Mouse (Mus musculus) CH12.LX (cell line): Measurements from ENCODE around the gene Tle3. TPM values are rescaled to one million over a fixed set of nuclear protein-coding genes. Genes with fewer than 3 reads are reported as not detected.

Experiments used
- DNase-seq: peaks from one replicate; pipeline ENCODE4 v3.0.0-alpha.2; 2013; ENCODE audit errors: extremely low read depth
- H3K27ac ChIP-seq: 2 replicates; pipeline ENCODE4 v1.5.1; 2012; ENCODE audit warnings: low read depth, mild to moderate bottlenecking, control low read depth, moderate library complexity; ENCODE audit not compliant: insufficient read depth
- H3K27me3 ChIP-seq: replicated peaks from 2 replicates; pipeline ENCODE3; 2012; ENCODE audit warnings: inconsistent platforms
- H3K36me3 ChIP-seq, 2 experiments: replicated peaks in 1 of 2; 2 replicates each; pipeline versions ENCODE3 to v1.6.1; 2012; ENCODE audit warnings: inconsistent platforms in 1 of 2, low read length in 1 of 2, mild to moderate bottlenecking in 1 of 2, mixed read lengths in 1 of 2, moderate library complexity in 1 of 2; ENCODE audit not compliant: control insufficient read depth in 1 of 2, insufficient read depth in 1 of 2
- H3K4me1 ChIP-seq, 2 experiments: 2 replicates each; pipeline ENCODE4 v1.6.1; 2012; ENCODE audit warnings: inconsistent platforms in 1 of 2, moderate library complexity in 1 of 2; ENCODE audit not compliant: insufficient read depth in 2 of 2, control insufficient read depth in 1 of 2
- H3K4me2 ChIP-seq: 2 replicates; pipeline ENCODE4 v1.6.1; 2012; ENCODE audit warnings: low read depth, mild to moderate bottlenecking, control low read depth; ENCODE audit not compliant: poor library complexity, insufficient read depth, severe bottlenecking
- H3K4me3 ChIP-seq, 3 experiments: fragments of 150-350 bp in 1 of 3; sonication (generic) in 1 of 3; replicated peaks in 1 of 3; 2 replicates each; pipeline versions ENCODE3 to v1.5.1; 2011 to 2012; ENCODE audit warnings: low read depth in 2 of 3, low read length in 2 of 3, mild to moderate bottlenecking in 2 of 3, moderate library complexity in 2 of 3, control low read depth in 1 of 3, improper control_type of control experiment in 1 of 3, inconsistent platforms in 1 of 3, mixed read lengths in 1 of 3; ENCODE audit not compliant: poor library complexity in 1 of 3
- H3K79me2 ChIP-seq: replicated peaks from 2 replicates; pipeline ENCODE4 v1.6.1; 2012; ENCODE audit warnings: mild to moderate bottlenecking, moderate library complexity; ENCODE audit not compliant: control insufficient read depth, poor library complexity, insufficient read depth, severe bottlenecking; ENCODE audit errors: extremely low read depth
- H3K9ac ChIP-seq: 2 replicates; pipeline ENCODE4 v1.6.1; 2012; ENCODE audit warnings: low read depth, mild to moderate bottlenecking, control low read depth, moderate library complexity; ENCODE audit not compliant: insufficient read depth
- H3K9me3 ChIP-seq: replicated peaks from 2 replicates; pipeline ENCODE3; 2012; ENCODE audit warnings: low read length, inconsistent platforms, mixed read lengths
- CHD1 ChIP-seq: IDR thresholded peaks from 2 replicates; pipeline ENCODE4 v1.6.1; 2012; ENCODE audit warnings: low read depth, low read length, improper control_type of control experiment, inconsistent platforms
- CHD2 ChIP-seq: IDR thresholded peaks from 2 replicates; pipeline ENCODE4 v1.6.1; 2011; ENCODE audit warnings: low read length, improper control_type of control experiment
- ELF1 ChIP-seq: IDR thresholded peaks from 2 replicates; pipeline ENCODE4 v1.6.1; 2014; ENCODE audit warnings: low read depth, mild to moderate bottlenecking, inconsistent platforms, low read length, improper control_type of control experiment
- HCFC1 ChIP-seq: IDR thresholded peaks from 2 replicates; pipeline ENCODE4 v1.6.1; 2012; ENCODE audit warnings: low read depth, mild to moderate bottlenecking, inconsistent platforms, low read length, improper control_type of control experiment
- JUND ChIP-seq: conservative IDR thresholded peaks from 2 replicates; pipeline ENCODE4 v1.6.1; 2011; ENCODE audit warnings: low read depth, low read length, improper control_type of control experiment
- KAT2A ChIP-seq: IDR thresholded peaks from 2 replicates; pipeline ENCODE4 v1.6.1; 2012; ENCODE audit warnings: low read length, improper control_type of control experiment, inconsistent platforms; ENCODE audit not compliant: insufficient replicate concordance
- MAFK ChIP-seq: IDR thresholded peaks from 2 replicates; pipeline ENCODE4 v1.6.1; 2011; ENCODE audit warnings: low read length, improper control_type of control experiment; ENCODE audit not compliant: insufficient replicate concordance
- MAX ChIP-seq: IDR thresholded peaks from 2 replicates; pipeline ENCODE4 v1.6.1; 2011; ENCODE audit warnings: low read length, improper control_type of control experiment
- MAZ ChIP-seq: IDR thresholded peaks from 2 replicates; pipeline ENCODE4 v1.6.1; 2012; ENCODE audit warnings: low read depth, mild to moderate bottlenecking, inconsistent platforms, low read length, improper control_type of control experiment, moderate library complexity
- MXI1 ChIP-seq: IDR thresholded peaks from 2 replicates; pipeline ENCODE4 v1.6.1; 2011; ENCODE audit warnings: mild to moderate bottlenecking, low read depth, low read length, improper control_type of control experiment
- TBP ChIP-seq: conservative IDR thresholded peaks from 2 replicates; pipeline ENCODE4 v1.6.1; 2011; ENCODE audit warnings: low read depth, low read length, improper control_type of control experiment
- TCF12 ChIP-seq: IDR thresholded peaks from 2 replicates; pipeline ENCODE4 v1.6.1; 2014; ENCODE audit warnings: low read depth, mild to moderate bottlenecking, inconsistent platforms, low read length, improper control_type of control experiment
- UBTF ChIP-seq: IDR thresholded peaks from 2 replicates; pipeline ENCODE4 v1.6.1; 2012; ENCODE audit warnings: low read depth, mild to moderate bottlenecking, inconsistent platforms, low read length, improper control_type of control experiment, moderate library complexity
- USF1 ChIP-seq: IDR thresholded peaks from 2 replicates; pipeline ENCODE4 v1.6.1; 2014; ENCODE audit warnings: low read depth, mild to moderate bottlenecking, inconsistent platforms, low read length, improper control_type of control experiment
- ZC3H11A ChIP-seq: IDR thresholded peaks from 2 replicates; pipeline ENCODE4 v1.6.1; 2012; ENCODE audit warnings: low read depth, mild to moderate bottlenecking, inconsistent platforms, low read length, improper control_type of control experiment
- ZKSCAN1 ChIP-seq: IDR thresholded peaks from 2 replicates; pipeline ENCODE4 v1.6.1; 2012; ENCODE audit warnings: low read depth, inconsistent platforms, low read length, improper control_type of control experiment, borderline replicate concordance
- dilution Hi-C: fragments of 300-500 bp; cut with MboI; formaldehyde crosslinking; loops from 2 replicates; pipeline ENCODE4 v1.14.3; 2020; ENCODE audit warnings: low sequenced_read_pairs; ENCODE audit not compliant: extremely low pct_unique_long_range_greater_than_20kb, extremely low pct_ligation_motif_present
- in situ Hi-C: fragments of 300-500 bp; cut with MboI; formaldehyde crosslinking; loops from 3 replicates; pipeline ENCODE4 v1.14.3; 2019; ENCODE audit warnings: low sequenced_read_pairs, low pct_ligation_motif_present, low pct_unique_long_range_greater_than_20kb, mixed read lengths
- polyA plus RNA-seq: library from polyadenylated mRNA; unstranded; fragments of >175 nt; gene quantifications from 2 replicates; pipeline ENCODE4 v1.2.1, GENCODE M21; 2012; ENCODE audit warnings: low read depth; ENCODE audit not compliant: insufficient read length
- total RNA-seq, 2 experiments: library from RNA; depleted of rRNA; stranded (reverse); fragments of 300-350 nt in 1 of 2; fragments of >200 nt in 1 of 2; gene quantifications; 2 replicates each; pipeline ENCODE4 v1.2.3; 2012 to 2014

Gene Tle3
- total and polyA plus RNA-seq, 3 experiments: 8.1 to 29.1 (median 22.8) TPM

DNA sequence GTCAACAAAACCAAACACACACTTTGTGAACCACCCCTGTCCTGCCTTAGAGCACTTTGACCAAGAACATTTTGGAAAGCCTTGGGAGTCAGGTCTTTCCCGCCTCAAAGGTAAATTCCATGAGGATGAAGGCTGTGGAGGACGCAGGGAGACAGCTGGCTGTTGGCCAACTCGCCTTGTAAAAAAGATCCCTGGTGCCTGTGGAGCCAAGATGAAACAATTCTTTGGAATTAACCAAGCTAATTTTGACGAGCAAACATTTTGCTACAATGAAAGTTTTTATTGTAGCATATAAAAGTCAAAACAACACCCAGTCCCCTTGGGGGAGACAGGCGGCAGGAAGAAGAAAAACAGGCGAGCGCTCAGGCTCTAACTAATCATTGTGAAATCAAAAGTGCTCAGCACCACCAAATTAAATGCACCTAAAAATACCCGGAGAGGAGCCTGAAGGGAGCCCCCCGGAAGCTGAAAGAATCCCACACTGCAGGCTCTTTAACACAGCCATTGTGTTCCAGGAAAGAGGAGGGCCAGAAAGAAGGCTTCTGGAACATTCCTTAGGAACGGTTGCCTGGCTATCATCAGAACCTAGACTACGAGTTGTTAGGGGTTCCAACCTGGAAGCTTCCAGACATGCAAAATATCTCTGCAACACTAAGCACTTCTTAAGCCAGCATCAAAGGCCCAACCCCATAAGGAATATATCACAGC lies 69.2 kb downstream of the Tle3 start:
- Histone ChIP-seq H3K4me3 (no peak overlapping the region), H3K27me3 (peaks cover 1% of the 10 kb centered on the region), H3K4me2 (no peak overlapping the region), H3K9ac (no peak overlapping the region), H3K9me3 (no peaks in the 10 kb centered on the region), H3K27ac (no peak overlapping the region), H3K79me2 (no peaks in the 10 kb centered on the region), H3K4me1 (peaks cover 8 to 80% of the 10 kb centered on the region in 2 experiments; a peak in 3 of 4 replicates), H3K36me3 (no peaks in the 10 kb centered on the region)
- in situ Hi-C loops: no loop called here
- DNase-seq: no peak
- no peak for TF ChIP-seq MAZ
- no peak for TF ChIP-seq UBTF
- no peak for TF ChIP-seq ZKSCAN1
- no peak for TF ChIP-seq CHD2
- TF ChIP-seq TCF12: no peak
- TF ChIP-seq ELF1: no peak
- TF ChIP-seq TBP: no peak
- TF ChIP-seq MXI1: no peak
- no peak for TF ChIP-seq ZC3H11A
- no peak for TF ChIP-seq KAT2A
- no peak for TF ChIP-seq MAFK
- TF ChIP-seq CHD1: no peak
- TF ChIP-seq USF1: no peak
- dilution Hi-C loops: no loop called here

DNA sequence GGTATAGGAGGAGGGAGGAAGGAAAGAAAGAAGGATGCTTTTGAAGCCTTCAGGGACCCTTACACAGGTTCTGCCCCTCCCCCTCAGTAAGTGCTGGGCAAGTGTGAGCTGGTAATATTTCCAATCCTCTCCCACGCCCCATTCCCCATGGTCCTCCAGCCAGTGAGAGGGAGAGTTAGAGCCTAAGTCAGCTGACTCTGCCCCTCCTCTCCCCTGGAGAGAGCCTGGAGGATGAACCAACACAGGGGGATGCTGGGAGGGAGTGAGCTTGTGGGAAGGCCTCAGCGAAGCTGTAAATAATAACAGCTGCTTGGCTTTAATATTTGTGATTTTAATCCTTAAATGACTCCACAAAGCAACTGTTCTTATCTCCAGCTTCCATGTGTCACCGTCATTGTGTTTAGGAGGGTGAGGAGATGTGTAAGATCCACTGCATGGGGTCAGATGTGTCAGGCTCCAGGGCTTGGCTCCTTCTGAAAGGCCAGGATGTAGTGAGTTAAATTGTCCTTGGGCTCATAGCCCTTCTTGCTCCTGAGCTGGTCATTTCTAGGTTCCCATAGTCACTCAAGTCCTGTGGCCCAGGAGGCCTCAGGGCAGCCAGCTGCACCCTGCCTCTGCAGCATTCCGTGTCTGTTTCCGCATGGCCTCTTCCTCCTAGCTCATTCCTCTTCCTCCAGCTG lies 70.9 kb downstream of the Tle3 start:
- in situ Hi-C loops: no loop called here
- no peak overlapping the region for H3K4me2 ChIP-seq
- dilution Hi-C loops: no loop called here

More for the DNA sequence above, 70.9 kb downstream of the Tle3 start:
- H3K79me2 ChIP-seq: no peaks in the 10 kb centered on the region
- H3K4me1 ChIP-seq: peaks cover 18 to 83% of the 10 kb centered on the region in 2 experiments
- TF ChIP-seq MAZ (no peak), HCFC1 (no peak), MAX (no peak), JUND (no peak)
- no peak for DNase-seq
- no peak overlapping the region for H3K4me3 ChIP-seq
- no peaks in the 10 kb centered on the region for H3K36me3 ChIP-seq
- H3K9me3 ChIP-seq: no peaks in the 10 kb centered on the region
- H3K9ac ChIP-seq: no peak overlapping the region
- no peak overlapping the region for H3K27ac ChIP-seq
- no peaks in the 10 kb centered on the region for H3K27me3 ChIP-seq
